Mouse (Mus musculus) kidney, postnatal 10 days (tissue): ENCODE measurements around the gene Atad3a.

Experiments used
- DNase-seq: peaks from one replicate; pipeline ENCODE4 v3.0.0; 2021; ENCODE audit warnings: mixed read lengths

Atad3a gene

GRCm38 (mm10) chr4:155735788-155736187 is 25.1 kb downstream of the Atad3a start:
- no peak for DNase-seq

- DNase-seq: peak; percentile 65
Observed at GRCm38 (mm10) chr4:155734951-155735702, 25.8 kb downstream of the Atad3a start.

- peak; percentile 93 for DNase-seq
Observed at GRCm38 (mm10) chr4:155734350-155734941, 26.4 kb downstream of the Atad3a start, which contains the start of gene Tmem240. Gene Tmem240 (plus strand): TSS chr4:155734800.

DNA sequence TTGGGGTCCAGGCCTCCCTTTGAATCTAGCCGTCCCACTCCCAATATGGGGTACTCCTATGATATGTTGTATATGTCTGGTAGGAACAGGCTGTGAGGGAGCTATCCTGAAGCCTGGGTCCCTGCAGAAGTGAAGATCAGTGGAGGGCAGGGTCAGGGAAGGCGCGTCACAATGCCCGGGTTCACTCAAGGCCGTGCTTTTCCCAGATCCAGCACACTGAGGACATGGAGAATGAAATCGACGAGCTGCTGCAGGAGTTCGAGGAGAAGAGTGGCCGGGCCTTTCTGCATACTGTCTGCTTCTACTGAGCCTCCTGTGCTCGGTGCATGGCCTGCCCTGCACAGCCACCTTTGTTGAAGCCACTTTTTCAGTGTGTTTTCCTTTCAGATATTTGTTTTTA is 27.6 kb downstream of the Atad3a start:
- DNase-seq: no peak

- DNase-seq: no peak
Observed at GRCm38 (mm10) chr4:155727993-155728392, 32.9 kb downstream of the Atad3a start.

GRCm38 (mm10) chr4:155721668-155722083 is 39.2 kb downstream of the Atad3a start:
- DNase-seq: peak; percentile 33

DNA sequence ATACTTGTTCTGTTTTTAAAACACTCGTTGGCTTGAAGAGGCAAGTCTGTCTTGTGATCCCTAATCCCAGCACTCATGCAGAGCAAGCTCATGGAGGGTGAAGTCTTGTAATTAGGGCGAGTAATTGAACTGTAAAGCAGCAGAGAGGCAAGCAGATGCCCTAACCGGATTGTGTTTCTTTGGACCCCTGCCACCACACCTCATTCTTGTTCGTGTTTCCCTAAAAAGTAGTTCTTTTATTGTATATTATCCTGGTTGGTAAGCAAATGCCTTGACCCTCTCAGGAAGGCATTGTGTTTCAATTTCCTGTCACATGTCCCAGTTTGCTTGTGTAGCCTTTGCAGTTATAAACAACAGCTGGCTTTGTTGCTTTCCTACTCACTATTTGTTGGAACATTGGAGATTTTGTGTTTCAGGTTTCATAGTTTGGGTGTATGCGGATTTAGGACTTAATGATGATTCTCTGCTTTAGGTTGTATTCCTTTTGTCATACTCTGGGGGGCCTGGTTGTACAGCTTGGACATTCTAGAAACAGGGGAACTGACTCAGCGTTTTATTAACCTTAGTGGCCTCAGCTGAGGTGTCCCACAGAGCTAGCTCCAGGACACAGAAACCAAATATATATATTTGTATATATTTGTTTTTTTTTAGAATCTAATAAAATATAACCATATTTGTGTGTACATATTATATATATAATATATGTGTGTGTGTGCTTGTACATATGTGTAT is 50.2 kb downstream of the Atad3a start:
- peak; percentile 35 for DNase-seq

DNA sequence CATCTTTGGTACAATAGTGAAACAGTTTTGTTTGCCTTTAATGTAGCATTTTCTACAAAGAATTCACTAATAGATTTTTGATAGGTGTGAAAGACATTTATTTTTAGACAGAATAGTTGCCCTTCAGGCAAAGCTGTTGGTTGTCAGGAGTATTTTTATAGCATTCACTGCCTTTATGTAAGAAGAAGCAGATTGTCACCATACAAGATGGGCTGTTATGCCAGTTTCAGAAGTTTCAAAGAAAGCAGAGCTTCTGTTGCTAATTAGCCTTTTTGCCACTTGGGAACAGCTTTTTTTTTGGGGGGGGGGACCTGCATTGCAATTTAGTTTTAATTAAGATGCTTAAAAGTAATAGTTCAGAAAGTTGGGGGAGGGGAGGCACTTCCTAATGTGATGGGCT is 51.9 kb downstream of the Atad3a start:
- no peak for DNase-seq

DNA sequence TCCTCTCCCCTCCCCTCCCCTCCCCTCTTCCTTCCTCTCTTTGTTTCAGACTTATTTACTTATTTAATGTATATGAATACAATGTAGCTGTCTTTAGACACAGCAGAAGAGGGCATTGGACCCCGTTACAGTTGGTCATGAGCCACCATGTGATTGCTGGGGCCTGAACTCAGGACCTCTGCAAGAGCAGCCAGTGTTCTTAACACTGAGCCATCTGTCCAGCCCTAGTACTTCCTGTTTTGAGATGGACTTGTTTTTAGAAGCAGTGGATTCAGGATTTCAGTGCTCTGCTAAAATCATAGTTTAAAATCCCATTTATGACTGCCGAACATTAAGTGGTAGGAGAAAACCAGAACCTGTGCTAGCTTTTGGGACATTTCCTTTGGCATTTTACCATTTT is 52.3 kb downstream of the Atad3a start:
- no peak for DNase-seq

DNA sequence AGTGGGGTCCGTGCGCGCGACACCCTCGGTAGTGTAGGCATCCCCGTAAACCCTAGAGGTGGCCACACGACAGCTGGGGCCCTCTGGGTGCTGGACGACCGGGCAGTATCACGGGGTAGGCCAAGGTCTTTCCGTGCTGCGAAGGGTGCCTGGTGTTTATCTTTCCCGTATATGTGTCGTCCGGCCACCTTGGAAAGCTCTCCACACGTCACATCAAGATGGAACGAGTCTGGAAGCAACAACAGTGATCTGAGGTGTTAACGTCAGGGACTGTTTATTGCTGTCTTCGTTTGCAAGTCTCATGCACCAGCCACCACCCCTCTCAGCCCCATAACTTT is 55.3 kb downstream of the Atad3a start:
- no peak for DNase-seq

DNA sequence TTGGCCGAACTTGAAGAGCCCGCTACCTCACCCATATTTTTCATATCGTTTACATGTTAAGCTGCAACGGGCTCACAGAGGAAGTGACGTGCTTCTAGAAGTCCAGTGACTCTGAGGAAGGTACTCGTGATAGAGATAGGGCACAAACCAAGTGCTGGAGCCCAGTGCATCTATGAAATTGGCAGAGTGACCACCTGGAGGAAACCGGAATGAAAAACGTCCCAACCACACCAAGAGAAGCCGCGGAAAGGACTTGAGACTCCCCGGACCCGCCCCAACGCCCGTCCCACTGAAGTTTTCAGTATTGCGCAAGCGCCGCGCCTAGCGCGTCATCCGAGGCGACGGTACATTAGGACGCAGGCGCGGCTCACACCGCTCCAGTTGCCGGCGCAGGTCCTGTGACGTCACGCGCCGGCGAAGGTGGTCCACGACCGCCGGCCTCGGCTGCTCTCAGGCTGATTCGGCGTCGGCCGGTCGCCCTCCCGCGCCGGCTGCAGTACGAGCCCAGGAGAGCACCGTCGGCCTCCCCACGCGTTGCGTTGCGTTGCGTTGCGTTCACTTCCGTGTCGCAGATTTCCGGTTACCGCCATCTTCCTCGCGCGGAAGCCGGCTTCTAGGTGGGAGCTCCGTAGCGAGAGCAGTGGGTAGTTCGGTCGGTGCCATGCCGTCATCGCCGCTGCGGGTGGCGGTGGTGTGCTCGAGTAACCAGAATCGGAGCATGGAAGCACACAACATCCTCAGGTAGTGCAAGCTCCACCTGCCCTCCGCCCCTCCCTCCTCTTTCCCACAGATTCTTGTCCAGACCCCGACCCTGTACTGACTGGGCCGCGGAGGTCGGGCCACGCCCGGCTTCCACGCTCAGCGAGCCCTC is 55.9 kb downstream of the Atad3a start, which contains the start of gene Ssu72:
Gene Ssu72, plus strand, starts transcription at position 80 of the 871 bp plus-strand sequence.
- DNase-seq: peak; percentile 97

DNA sequence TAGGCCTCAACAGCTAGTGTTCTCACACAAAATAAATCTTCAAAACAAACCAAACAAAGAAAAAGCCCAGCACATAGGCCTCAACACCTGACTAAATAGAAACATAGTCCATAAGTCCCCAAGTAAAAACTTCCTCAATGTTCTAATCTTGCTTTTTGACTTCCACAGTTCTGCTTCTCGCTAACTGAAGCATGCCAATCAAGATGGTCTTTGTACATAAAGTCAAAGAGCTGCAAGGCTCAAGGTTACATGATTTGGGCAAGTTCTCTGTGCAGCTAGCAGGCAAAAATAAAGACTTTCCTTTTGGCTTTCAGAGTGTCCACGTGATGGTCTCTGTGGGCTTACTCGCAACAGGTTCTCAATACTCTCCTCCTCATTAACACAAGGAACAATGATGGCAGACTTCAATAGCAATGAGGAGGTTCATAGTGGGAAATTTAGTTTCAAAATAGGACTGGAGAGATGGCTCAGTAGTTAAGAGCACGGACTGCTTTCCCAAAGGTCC is 57.4 kb downstream of the Atad3a start:
- no peak for DNase-seq

DNA sequence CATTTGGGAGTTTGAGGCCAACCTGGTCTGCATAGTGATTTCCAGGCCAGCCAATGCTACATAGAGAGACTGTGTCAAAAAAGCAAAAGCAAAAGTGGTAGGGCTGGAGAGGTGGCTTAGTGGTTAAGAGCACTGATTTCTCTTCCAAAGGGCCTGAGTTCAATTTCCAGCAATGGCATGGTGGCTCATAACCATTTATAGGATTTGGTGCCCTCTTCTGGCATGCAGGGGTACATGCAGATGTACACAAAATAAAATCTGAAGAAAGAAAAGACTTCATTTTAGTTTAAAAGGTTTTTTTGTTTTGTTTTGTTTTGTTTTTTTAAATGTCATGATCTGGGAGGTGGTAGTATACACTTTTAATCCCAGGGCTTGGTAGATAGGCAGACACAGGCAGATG is 60.5 kb downstream of the Atad3a start:
- DNase-seq: no peak

GRCm38 (mm10) chr4:155696261-155697255 is 64.3 kb downstream of the Atad3a start:
- no peak for DNase-seq

DNA sequence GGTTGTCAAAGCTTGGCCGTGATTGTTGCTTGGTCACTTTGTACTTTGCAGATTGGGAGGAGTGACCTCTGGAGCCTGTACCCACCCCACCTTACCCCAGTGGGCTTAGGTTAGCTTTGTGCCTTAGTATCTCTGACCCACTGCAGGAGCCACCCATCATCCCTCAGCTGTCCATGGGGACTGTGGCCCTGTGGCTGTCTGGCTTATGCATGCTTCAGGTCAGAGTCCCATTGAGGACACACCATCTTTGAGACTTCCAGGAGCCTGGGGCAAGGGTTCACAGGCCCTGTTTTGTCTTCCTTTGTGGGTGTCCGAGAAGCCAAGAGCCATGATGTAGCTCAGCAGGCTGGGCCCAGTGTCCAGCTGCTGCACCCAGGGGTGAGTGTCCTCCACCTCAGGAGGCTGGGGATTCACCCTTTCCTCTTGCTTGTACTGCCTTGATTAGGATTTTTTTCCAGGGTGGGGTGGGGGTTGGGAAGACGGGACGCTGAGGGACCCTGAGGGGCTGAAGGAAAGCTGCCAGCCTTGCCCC is 65.3 kb downstream of the Atad3a start:
- DNase-seq: no peak

DNA sequence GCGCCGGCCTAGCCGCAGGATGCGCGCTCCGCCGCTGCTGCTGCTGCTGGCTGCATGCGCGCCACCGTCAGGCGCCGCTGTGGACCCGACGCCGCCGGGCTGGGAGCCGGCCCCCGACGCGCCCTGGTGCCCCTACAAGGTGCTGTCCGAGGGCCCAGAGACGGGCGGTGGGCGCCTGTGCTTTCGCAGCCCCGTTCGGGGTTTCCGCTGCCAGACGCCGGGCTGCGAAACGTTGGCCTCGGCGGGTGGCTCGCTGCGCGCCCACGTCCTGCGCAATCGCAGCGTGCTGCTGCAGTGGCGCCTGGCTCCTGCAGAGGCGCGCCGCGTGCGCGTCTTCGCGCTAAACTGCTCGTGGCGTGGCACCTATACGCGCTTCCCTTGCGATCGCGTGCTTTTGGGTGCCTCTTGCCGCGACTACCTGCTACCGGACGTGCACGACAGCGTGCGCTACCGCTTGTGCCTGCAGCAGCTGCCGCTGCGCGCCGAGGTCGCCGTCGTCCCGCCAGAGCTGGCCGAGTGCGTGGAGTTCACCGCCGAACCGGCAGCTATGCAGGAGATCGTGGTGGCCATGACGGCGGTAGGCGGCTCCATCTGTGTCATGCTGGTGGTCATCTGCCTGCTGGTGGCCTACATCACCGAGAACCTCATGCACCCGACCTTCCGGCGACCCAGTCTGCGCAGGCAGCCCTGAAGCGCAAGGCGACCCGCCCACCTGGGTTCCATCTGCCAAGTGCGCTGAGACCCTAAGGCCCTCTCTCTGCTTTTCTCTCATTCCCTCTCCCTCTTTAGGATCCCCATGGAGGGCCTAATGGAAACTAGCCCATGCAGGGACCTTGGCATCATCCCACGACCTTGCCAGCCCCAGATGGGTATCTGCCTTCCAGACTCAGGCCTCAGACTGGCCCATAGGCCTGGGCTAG is 66.2 kb downstream of the Atad3a start:
- peak; percentile 76 for DNase-seq

DNA sequence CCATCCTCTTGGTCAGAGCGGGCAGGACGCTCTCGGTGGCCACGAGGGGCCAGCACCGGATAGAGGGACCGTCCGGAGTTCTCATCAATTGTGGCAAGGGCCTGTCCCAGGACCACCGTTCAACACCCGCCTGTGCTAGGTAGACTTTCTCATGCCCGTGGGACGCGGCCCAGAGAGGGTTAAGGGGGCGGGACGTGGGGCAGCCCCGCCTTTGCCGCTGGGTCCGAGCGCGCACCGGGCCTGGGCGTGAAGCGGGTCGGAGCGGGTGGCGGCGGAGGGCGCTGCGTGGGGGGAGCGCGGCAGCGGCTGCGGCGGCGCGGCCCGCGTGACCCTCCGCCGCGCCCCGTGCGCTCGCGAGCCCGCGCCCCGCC is 66.8 kb downstream of the Atad3a start, which contains the start of gene Fndc10:
Gene Fndc10, plus strand, starts transcription at position 232 of the 371 bp plus-strand sequence.
- no peak for DNase-seq

DNA sequence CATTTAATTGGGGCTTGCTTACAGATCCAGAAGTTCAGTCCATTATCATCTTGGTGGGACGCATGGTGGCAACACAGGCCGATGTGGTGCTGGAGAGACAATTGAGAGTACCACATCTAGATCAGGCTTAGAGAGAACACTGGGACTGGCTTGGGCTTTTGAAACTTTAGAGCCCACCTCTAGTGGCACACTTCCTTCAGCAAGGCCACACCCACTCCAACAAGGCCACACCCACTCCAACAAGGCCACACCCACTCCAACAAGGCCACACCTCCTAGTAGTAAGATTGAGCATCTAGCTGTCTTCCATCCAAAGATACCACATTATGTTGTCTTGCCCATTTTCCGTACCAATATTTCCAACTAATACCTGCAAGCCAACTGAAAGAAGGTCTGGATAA is 68.5 kb downstream of the Atad3a start:
- no peak for DNase-seq
